Mouse (Mus musculus) brain, embryonic 18.5 days (tissue): Measurements from ENCODE around the gene Dusp18.
A peak's percentile ranks its signal among the peaks of the same experiment; 100 is the strongest.
"Not testable (repeated sequence)": the region's sequence is repeated elsewhere in the genome, so short reads cannot be mapped to it uniquely, and the experiment has no call there.

Experiments used
- DNase-seq: peaks from one replicate; pipeline ENCODE4 v3.0.0-alpha.2; 2012; ENCODE audit warnings: low read depth, low spot score

Dusp18 gene

DNA sequence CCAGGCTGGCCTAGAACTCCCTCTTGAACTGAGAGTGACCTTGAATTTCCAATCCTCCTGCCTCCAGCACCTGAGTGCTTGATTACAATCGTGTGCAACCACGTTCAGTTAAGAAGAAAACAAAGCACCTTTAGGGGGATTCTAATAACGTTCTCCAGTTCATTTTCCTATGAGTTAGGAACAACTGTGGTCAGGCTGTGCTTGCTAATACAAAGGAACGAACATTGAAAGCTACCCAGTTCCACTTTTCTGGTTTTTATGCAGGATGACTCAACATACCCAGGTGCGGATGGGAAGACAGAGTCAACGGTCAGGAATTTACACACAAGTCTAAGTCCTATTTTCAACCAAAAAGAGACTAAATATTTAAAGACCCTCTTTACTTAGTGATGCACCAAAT lies 1.1 kb upstream of the Dusp18 start:
- DNase-seq, result no peak

DNA sequence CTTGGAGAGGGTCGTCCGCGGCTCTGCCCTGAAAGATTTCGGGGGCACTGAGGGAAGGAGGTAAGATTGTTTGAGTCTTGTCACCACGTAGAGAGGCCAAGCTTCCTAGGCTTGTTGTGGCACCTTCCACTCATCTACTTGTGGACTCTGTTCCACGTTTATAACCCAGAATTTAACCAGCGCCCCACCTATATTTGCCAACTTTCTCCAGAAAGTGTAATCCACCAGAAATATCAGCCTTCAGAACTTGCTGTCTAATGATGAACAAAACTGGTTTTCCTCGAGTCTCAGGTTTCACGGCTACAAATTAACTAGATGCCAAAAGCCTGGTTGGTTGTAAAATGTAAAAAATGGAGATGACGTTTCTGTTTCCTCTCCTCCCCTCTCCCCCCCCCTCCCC lies 418 bp downstream of the Dusp18 start:
- no peak for DNase-seq

DNA sequence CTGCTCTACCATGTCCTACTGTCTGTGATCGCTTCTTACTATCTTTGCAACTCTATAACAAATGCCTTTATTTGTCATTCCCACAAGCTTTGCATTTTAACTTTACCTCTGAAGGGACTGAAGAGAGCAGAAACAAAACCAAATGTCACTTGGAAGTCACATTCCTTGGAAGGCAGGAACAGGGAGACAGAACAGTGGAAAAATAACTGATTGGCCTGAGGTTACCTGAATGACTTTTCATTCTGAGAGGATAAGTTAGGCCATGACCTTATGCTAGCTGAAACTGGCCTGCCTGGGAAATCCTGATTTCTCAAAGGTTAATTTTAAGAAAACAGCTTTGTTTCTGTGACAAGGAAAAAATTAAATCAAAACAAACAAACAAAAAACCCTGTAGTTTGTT lies 893 bp downstream of the Dusp18 start:
- DNase-seq, result no peak

DNA sequence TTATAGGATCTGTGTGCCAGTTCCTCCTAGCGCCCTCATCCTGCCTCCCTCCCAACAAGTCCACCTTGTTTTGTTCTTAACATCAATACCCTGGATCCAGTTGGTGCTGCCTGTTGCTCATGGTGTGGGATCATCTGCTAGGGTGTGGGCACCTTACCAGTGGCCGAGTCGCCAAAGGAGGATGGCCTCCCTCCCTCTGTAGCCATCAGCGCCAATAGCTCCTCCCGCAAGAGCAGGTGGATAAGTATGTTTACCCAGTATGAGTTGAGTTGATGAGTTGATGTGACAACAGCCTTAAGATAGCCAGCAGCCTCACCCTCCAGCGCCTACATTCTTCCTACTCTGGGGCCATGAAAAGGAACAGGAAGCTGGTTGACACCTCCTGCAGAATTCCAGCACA lies 5.3 kb downstream of the Dusp18 start:
- DNase-seq, result no peak

DNA sequence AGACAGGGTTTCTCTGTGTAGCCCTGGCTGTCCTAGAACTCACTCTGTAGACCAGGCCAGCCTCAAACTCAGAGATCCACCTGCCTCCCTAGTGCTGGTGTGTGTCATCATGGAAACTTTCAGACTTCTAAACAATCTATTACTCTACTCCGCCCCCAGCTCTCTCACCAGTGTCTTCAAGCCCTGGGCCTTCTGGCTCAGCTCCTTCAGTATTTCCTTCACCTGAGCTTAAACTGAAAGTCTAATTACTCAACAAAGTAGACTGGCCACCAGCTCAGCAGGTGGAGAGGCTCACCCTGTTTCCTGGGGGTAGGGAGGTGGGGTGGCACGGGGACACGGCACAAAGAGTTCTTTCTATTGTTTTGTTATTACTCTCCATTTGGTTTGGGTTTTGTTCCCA lies 7.5 kb downstream of the Dusp18 start:
- no peak for DNase-seq

DNA sequence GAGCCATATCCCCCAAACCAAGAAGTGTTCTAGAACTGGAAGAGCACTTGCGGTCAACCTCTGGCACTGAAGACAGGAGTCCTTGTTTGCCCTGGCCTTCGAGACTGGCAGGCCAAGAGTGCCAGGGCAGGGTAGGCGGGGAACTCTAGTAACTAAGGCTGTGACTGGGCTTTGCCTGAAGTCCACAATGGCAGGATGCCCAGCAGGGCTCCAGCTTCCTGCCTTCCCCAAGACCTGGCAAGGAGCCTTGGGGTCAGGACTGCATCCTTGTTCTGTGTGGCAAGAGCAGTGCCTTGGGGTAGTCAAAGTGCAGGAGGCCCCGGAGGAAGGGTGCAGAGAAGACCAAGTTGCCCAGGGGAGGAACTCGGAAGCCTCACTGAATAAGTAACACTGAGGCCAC lies 8.0 kb downstream of the Dusp18 start:
- no peak for DNase-seq

DNA sequence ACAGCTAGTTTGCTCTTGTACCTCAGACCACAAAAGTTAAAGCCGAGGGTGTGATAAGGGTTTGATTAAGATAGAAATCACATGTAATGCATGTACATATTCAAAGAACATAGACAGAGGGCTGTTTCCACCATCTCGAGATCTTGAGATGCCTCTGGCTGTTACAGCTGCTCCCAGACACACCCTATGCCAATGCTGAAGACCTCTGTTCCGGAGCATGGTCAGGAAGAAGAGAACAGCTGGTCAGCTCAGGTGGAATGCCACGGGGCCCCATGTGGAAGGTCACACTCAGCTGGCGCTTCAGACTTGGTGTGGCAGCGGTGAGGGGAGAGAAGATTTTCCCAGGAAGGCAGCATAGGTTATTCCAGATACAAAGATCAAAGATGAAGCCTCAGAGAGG lies 9.6 kb downstream of the Dusp18 start:
- DNase-seq, result no peak

DNA sequence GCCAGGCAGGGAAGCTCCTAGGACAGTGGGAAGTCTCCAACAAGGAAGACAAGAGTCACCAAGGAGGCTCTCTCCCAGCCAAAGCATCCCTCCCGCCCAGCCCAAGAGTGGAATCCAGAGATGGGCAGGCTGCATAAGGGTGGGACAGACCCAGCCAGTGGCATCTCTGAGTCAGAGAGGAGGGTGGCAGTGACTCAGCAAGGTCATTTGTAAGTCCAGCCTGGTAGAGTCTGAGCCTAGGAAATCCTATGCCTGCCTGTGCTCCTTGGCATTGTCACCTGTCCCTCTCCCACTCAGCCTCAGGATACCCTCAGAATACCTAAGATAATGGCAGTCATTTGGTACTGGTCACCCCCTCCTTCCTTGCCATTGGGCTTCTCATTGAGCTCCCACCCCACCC lies 10.4 kb downstream of the Dusp18 start:
- DNase-seq, result no peak

DNA sequence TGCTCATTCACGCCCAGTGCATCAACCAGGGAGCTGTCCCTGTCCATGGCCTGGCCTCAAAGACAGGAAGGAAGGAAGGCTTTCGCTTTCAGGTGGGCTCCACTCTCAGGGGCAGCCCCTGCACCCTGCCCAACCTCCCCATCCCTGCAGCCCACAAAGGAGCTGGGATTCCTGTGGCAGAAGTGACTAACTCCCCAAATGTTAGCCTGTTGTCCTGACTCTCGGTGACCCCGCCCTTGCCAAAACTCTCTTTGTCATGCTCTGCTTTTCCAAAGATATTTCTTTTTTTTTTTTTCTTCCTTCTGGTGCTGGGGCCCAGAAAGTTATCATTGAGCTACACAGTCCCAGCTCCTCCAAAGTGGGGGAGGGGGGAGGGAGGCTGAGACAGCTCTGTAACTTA lies 14.2 kb downstream of the Dusp18 start:
- DNase-seq, result no peak

DNA sequence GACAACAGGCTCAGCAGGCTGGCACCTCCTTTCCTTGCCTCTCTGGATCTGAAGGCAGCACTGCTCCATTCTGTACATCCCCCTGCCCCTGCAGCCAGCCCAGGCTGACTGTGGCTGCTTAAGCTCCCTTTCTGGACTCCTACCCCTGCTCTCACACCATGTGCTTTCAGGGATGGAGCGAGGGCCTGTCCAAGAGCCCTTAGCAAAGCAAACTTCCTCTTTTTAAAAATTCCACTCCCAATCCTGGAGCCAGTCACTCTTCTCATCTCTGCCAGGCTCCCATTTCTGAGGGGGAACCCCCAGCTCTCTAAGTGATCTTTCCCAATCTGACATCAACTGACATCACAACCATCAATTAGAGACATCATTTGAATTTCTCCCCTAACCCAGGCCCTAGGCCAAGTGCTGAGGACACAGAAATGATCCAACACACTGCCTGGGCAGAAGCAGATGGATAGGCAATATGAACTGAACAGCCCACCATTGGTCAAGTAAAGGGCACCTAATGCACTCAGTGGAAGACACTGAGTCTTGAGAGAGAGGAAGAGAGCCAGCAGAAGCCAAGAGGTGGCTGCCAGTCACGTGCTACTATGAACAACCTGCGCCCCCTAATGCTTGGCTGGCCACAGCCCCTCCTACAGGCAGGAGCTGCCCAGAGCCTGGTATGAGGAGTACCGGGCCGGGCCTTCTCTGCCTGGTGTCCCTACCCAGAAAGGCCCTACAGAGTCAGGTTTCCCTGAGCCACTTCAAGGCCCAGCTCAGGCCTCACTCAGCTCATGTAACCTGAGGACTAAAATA lies 15.7 kb downstream of the Dusp18 start:
- DNase-seq, result no peak

DNA sequence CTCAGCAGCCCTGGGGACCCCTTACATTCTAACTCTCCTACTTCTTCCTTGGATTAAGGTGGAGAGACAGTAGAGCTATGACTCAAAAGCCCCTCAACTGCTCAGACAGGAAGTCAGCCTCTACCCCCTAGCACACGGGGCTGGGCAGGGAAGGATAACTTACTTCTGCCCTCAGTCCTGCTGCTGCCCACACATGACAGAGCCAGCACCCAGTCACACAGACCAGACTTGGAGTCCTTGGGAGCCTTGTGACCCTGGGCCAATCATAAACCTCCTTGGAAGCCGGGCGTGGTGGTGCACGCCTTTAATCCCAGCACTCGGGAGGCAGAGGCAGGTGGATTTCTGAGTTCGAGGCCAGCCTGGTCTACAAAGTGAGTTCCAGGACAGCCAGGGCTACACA lies 16.4 kb downstream of the Dusp18 start:
- not testable (repeated sequence) for DNase-seq

DNA sequence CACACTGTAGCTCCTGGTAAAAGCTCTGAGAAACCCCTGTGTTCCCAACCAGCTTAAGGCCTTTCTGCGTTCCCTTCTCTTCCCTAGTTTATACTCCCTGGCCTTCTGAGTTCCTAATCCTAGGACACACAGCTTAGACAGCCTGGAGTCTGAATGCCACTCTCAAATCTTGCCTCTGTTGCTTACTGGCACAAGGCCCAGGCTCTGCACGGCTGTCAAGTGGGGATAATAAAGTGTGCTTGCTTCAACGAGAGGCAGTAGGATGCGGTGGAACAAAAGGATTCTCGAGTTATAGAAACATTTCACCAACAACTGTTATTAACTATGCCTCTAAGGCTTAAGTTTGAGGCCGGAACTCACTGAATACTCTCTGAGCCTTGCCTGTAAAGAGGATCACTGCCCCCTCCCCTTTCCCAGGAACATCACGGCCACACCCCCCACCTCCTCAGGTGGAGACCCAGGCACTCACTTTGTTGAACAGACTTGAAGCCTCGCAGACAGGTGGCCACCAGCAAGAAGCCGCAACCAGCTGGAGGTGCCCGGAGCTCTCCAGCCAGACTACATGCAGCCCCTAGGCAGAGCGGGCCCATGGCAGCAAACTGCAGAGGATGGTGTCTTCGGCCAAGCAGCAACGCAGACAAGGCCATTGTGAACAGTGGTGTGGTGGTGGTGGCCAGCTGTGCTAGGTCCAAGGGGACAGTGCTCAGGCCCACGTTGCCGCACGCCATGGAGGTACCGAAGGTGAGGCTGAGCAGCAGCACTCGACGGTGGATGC lies 17.2 kb downstream of the Dusp18 start:
- DNase-seq, result no peak

DNA sequence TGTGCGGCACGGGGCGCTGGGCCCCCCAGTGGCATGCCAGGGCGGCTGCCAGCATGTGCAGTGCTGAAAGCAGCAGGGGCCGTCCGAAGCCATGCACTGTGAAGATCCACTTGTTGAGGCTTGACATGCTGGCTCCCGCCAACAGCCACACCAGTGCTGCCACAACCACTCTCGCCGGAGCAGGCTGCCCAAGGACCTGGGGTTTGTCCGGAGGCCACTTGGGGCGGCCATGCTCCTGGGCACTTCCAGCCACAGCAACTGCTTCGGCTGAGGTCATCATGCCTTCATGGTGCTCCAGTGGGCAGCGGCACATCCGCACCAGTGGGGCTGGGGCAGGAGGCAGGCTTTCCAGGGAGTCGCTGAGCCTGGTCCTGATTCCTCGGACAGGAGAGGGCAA lies 17.8 kb downstream of the Dusp18 start:
- no peak for DNase-seq

DNA sequence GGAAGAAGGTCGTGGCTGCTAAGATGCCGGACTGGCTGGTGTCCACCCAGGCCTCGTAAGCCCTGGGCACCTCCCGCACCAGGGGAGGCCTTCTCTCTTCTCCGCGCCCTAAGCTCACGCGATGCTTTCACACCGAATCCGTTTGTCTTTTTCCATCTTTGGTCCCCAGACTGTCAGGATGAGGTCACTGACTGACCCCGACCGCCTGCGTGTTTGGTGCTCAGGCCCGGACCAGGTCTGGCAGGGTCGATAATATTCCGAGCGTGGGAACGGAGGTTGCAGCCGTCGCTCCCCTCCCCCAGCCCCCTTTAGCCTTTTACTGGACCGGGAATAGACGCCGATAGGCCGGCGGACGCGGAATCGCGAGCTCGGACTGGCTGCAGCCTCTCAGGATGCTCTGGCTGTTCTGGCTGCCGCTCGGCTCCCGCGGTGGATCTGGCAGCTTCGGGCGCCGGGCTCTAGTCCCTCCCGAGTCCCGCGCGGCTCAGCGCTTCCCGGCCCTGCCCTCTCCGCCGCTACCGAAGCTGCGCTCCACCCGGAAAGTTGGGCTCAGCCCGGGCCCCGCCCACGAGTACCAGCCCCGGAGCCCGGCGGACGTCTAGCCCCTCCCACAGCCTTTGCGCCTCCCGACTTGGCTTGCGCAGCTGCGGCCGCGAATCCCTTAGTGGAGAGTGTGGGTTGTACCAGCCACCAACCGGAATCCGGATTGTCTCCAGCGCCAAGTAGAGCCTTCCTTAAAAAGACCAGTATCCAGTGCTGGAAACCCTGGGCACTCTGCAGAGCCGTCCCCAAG lies 18.5 kb downstream of the Dusp18 start:
- DNase-seq, result peak; percentile 81

DNA sequence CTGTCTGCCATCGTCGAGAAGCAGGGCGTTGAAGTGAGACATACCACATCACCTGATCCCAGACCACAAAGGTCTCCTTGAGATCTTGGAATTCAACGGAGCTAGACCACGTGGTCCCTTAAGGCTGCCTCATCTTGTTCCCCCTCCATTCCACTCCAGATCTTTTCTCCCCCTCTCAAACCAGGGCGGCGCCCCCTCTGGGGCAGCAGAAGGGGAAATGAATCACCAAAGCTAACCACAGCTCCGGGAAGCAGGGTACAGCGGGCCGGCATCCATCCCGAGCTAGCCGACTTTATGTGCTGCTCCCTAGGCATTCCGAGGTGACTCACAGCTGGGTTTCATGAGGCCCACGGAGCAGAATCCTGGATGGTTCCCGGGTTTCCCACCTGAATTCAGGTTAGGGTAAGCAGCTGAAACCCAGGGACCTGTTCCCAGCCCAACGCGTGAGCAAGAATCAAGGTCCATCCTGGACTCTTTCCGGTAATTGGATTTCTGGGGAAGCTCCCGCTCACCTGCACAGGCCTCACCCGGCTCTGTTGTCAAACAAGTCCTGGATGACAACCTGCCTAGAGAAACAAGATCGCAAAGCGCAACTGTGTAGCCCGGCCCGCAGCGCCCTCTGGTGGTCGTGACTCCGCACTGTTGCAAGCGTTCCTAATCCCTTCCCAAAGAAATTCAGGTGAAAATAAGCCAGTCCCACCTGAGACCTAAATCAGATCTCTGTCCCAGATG lies 19.2 kb downstream of the Dusp18 start, which contains the start of gene Slc35e4:
Gene Slc35e4, minus strand, starts transcription at position 556 of the 732 bp plus-strand sequence.
- no peak for DNase-seq

DNA sequence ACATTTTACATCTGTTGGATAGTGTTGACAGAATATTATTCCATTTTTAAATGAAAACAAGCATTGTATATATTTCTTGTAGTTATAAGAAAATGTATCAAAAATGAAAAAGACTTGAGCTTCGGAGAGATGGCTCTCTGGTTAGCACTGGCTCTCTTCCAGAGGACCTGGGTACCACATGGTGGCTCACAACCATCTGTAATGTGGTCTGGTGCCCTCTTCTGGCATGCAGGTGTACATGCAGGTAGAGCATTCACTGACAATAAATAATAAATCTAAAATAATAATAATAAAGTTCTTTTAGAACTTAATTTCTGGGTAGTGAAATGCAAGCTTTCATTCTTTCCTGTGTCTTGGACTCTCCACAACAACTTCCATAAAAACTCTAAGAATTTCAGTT lies 23.7 kb downstream of the Dusp18 start:
- DNase-seq, result no peak

DNA sequence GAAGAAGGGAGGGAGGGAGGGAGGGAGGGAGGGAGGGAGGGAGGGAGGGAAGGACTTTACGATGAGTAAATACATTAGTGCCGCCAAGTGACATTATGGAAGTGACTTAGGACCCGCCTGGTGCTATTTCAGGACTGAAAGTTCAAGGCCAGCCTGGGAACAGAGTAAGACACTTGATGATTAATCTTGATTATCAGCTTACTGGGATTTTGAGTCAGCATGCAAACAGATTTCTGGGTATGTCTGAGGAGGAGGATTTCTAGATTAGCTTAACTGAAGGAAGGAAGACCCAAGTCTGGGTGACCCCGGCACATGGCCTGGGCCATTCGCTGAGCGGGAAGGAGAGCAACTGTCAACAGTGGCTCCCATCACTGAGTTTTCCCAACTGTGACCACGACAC lies 25.4 kb downstream of the Dusp18 start:
- no peak for DNase-seq

DNA sequence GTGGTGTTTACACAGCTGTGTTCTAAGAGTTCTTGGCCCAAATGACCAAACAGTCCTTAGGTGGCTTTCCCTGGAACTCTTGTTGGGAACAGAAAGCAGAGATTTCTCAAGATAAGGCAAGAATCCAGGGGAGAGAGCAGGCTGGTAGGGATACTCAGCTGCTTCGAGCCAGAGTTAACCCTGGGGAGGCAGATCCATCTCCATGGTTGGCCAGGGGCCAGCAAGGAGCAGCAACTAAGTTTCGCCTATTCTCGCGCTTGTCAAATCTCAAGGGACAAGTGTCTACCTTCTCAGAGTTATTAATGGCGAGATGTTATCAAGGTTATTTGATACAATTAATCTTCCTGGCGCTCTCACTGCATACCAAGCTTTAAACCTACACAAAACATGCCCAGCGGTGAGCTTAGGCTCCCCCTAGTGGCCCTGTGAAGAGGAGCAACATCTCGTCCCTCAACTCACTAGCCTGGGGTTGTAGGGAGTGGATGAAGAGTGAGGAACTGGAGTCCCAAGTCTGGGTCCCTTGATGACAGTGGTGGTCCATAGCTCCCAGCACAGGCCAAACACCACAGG lies 26.3 kb downstream of the Dusp18 start:
- no peak for DNase-seq

DNA sequence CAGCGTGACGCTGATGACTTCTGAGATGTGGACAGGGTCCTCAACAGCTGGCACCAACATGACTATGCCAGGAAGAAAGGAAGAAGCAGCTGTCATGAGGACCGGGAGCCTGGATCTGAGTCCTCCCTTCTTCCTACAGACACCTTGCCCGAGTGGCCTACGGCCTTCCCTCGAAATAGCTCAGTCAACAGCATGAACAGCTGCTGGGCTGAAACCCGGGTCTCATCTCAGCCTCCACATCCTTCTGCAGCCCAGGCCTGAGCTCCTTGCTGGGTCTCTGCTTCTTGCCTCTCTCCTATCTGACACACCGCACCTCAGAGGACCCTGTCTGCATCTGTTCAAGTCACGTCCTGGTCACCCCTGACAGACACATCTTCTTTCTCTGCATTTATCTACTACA lies 27.1 kb downstream of the Dusp18 start:
- DNase-seq, result no peak

DNA sequence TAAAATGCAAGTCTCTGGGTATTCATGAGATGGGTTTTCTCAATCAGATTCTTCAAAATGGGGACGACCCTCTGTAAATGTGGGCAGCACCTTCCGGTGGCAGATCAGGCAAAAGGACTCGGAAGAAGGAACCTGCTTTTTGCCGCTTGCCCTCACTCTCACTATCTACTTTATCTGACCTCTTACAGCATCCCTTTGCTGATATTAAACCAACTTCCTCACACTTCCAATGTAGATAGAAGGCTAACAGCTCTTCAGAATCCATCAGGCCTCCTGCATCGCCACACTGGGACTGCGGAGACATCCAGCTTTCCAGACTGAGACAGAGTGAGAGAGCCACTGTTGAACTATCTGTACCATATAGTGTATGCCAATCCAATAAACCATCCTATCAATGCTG lies 27.7 kb downstream of the Dusp18 start:
- DNase-seq, result no peak

DNA sequence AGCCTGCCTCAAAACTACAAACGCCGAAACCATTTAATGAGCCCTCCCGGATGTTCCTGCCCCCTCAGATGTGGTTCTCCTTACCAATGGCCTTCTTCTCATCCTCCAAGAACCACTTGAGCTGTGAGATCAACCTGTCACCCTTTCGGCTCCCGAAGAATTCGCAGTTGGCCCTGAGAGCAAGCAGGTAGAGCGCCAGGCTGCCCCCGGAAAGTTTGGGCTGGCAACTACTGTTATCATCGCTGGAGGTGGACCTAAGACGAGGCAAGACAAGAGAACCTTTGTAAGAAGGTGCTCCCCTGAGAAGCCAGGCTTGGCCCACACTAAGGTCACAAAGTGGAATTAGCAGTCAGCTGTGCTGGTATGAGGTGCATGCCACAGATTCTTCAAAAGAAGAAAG lies 30.9 kb downstream of the Dusp18 start:
- DNase-seq, result no peak
